Mouse (Mus musculus) left cerebral cortex, postnatal 4 days (tissue): Measurements from ENCODE around the gene Vmn1r1. TPM values are rescaled to one million over a fixed set of nuclear protein-coding genes. Genes with fewer than 3 reads are reported as not detected.

Experiments used
- DNase-seq: peaks from one replicate; pipeline ENCODE4 v3.0.0-alpha.2; 2022
- intact Hi-C: fragments of 180-260 bp; cut with DNase I; formaldehyde crosslinking; loops from one replicate; pipeline ENCODE4 v1.15.1; 2025
- total RNA-seq, 2 experiments: library from RNA; stranded (reverse); gene quantifications; 2 replicates each; pipeline ENCODE4 v1.2.3; 2021

The Vmn1r1 gene
- total RNA-seq, 2 experiments from 2014 or later = not detected

GRCm38 (mm10) chr1:182137204-182138125 lies 26.8 kb downstream of the Vmn1r1 start:
- no peak for DNase-seq
- intact Hi-C loops = no loop called here

- intact Hi-C loops = no loop called here
- peak; percentile 30 for DNase-seq
These were observed 33.5 kb downstream of the Vmn1r1 start for GRCm38 (mm10) chr1:182130830-182131229.

GRCm38 (mm10) chr1:182124924-182125368 lies 39.3 kb downstream of the Vmn1r1 start:
- DNase-seq = peak; percentile 89
- intact Hi-C loops = loop anchor here (10.0 kb wide), 1 partner anchor 410 kb away; no protein-coding TSS in a partner anchor

- intact Hi-C loops = loop anchor here (10.0 kb wide), 1 partner anchor 410 kb away; no protein-coding TSS in a partner anchor
- DNase-seq = peak; percentile 99
These were observed 39.8 kb downstream of the Vmn1r1 start, which contains the start of gene Srp9 for GRCm38 (mm10) chr1:182124506-182124905. Srp9 (plus strand) TSS chr1:182124737.

- intact Hi-C loops = loop anchor here (10.0 kb wide), 1 partner anchor 412 kb away; no protein-coding TSS in a partner anchor
- DNase-seq = no peak
These were observed 41.9 kb downstream of the Vmn1r1 start for GRCm38 (mm10) chr1:182122413-182122812.

GRCm38 (mm10) chr1:182115651-182116408 lies 48.5 kb downstream of the Vmn1r1 start:
- intact Hi-C loops = loop anchor here (2.0 to 10.0 kb wide), 2 partner anchors 91 to 227 kb away; no protein-coding TSS in a partner anchor
- peak; percentile 74 for DNase-seq

GRCm38 (mm10) chr1:182115197-182115596 lies 49.1 kb downstream of the Vmn1r1 start:
- DNase-seq = no peak
- intact Hi-C loops = loop anchor here (2.0 to 10.0 kb wide), 2 partner anchors 90 to 226 kb away; no protein-coding TSS in a partner anchor

- intact Hi-C loops = loop anchor here (2.0 to 10.0 kb wide), 2 partner anchors 89 to 225 kb away; no protein-coding TSS in a partner anchor
- DNase-seq = no peak
These were observed 50.4 kb downstream of the Vmn1r1 start for GRCm38 (mm10) chr1:182113587-182114500.

GRCm38 (mm10) chr1:182113131-182113530 lies 51.2 kb downstream of the Vmn1r1 start:
- intact Hi-C loops = loop anchor here (10.0 kb wide), 1 partner anchor 88 kb away; no protein-coding TSS in a partner anchor
- DNase-seq = no peak

- DNase-seq = no peak
- intact Hi-C loops = loop anchor here (10.0 kb wide), 1 partner anchor 88 kb away; no protein-coding TSS in a partner anchor
These were observed 51.9 kb downstream of the Vmn1r1 start for GRCm38 (mm10) chr1:182112385-182112784.

GRCm38 (mm10) chr1:182111386-182112317 lies 52.6 kb downstream of the Vmn1r1 start:
- intact Hi-C loops = loop anchor here (10.0 kb wide), 1 partner anchor 87 kb away; no protein-coding TSS in a partner anchor
- DNase-seq = peak; percentile 67

- intact Hi-C loops = loop anchor here (10.0 kb wide), 1 partner anchor 86 kb away; no protein-coding TSS in a partner anchor
- peak; percentile 75 for DNase-seq
These were observed 53.4 kb downstream of the Vmn1r1 start for GRCm38 (mm10) chr1:182110708-182111385.

GRCm38 (mm10) chr1:182110185-182110584 lies 54.1 kb downstream of the Vmn1r1 start:
- intact Hi-C loops = loop anchor here (10.0 kb wide), 1 partner anchor 85 kb away; no protein-coding TSS in a partner anchor
- no peak for DNase-seq

GRCm38 (mm10) chr1:182108397-182109099 lies 55.7 kb downstream of the Vmn1r1 start:
- no peak for DNase-seq
- intact Hi-C loops = no loop called here

- no peak for DNase-seq
These were observed 57.0 kb downstream of the Vmn1r1 start for GRCm38 (mm10) chr1:182107251-182107650.

GRCm38 (mm10) chr1:182105023-182105422 lies 59.3 kb downstream of the Vmn1r1 start:
- DNase-seq = peak; percentile 63
- intact Hi-C loops = no loop called here

More at GRCm38 (mm10) chr1:182107251-182107650, 57.0 kb downstream of the Vmn1r1 start:
- intact Hi-C loops = no loop called here
